Comparison of ENCODE assay signal across 8 mouse cellular contexts in the genomic region with DNA sequence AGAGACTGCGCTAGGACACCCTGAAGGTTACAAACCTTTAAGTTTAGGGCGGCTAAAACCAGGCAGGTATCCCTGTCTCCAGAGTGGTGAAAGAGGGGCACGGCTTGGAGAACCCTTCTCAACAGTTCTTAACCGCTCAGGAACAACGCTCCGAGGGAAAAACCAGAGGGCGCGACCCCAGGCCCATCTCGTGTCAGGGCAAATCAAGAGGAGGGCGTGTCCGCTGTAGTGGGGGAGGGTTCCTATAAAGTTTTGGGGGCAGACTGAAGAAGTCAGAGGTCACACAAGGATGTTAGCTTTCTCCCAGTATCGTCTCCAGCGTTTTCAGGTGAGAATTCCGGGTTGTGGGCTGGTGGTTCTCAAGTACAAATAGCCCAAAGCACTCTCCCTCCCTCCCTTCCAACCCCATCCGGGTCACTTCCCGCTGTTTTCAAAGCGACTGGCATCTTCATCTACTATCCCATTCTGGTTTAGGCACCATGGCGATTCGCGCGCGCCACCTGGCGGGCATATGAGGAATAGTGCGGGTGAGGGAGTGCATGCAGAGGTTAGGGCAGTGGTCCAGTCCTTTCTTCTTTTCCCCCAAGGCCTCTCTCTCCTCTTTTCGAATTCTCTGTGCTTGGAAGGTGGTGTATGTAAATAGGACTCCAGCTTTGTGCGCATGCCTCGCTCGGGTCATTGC. TPM values are rescaled to one million over a fixed set of nuclear protein-coding genes. Genes with fewer than 3 reads are reported as not detected.
DNase-seq lines count a peak whose midpoint lies in the region; ATAC-seq and TF ChIP-seq lines count a peak whose summit lies in the region.

A gene (minus strand): TSS at position 489 of the 682 bp plus-strand sequence.

- no peak within 1 kb of the TSS for H3K9ac ChIP-seq in CH12.LX (ENCODE audit: insufficient read depth, low read depth)
- peak within 1 kb of the TSS; percentile 14; the same call in 1 of the 2 replicates for H3K9ac ChIP-seq in forebrain, embryonic 11.5 days (ENCODE audit: low read length)
- H3K9ac ChIP-seq in heart, embryonic 16.5 days (ENCODE audit: low read length) = peak within 1 kb of the TSS; percentile 51
- no peak within 1 kb of the TSS for H3K9ac ChIP-seq in liver, embryonic 13.5 days
- H3K9ac ChIP-seq in stomach, embryonic 15.5 days = no peak within 1 kb of the TSS

- dilution Hi-C loops in CH12.LX (cut with MboI; ENCODE audit: extremely low pct_ligation_motif_present, extremely low pct_unique_long_range_greater_than_20kb, low sequenced_read_pairs) = no loop called here

- peak; percentile 78 for DNase-seq in CH12.LX (ENCODE audit: extremely low read depth)
- peak; percentile 54 for DNase-seq in c-Kit-positive CD71-positive TER-119-negative erythroid progenitor cells, embryonic 14.5 days (ENCODE audit: low read depth)
- DNase-seq in forebrain, embryonic 11.5 days (ENCODE audit: low spot score) = peak; percentile 88
- peak; percentile 79 to 83 for DNase-seq in kidney, postnatal 25 days
- DNase-seq in liver, embryonic 13.5 days = peak; percentile 54
- DNase-seq in neural tube, embryonic 10.5 days (ENCODE audit: extremely low spot score, low spot score) = peak; percentile 88

- in situ Hi-C loops in CH12.LX (cut with MboI; ENCODE audit: low pct_ligation_motif_present, low pct_unique_long_range_greater_than_20kb, low sequenced_read_pairs) = loop anchor here (10.0 kb wide), 1 partner anchor 261 kb away; no protein-coding TSS in a partner anchor

- no peak within 1 kb of the TSS for H3K27ac ChIP-seq in CH12.LX (ENCODE audit: insufficient read depth, low read depth)
- no peak within 1 kb of the TSS for H3K27ac ChIP-seq in forebrain, embryonic 11.5 days (ENCODE audit: low read depth, low read length)
- H3K27ac ChIP-seq in heart, embryonic 16.5 days (ENCODE audit: low read length) = no peak within 1 kb of the TSS
- no peak within 1 kb of the TSS for H3K27ac ChIP-seq in liver, embryonic 13.5 days
- no peak within 1 kb of the TSS for H3K27ac ChIP-seq in stomach, embryonic 15.5 days

- H3K27me3 ChIP-seq in CH12.LX (replicated peaks) = no peaks in the 10 kb centered on the region
- H3K27me3 ChIP-seq in forebrain, embryonic 11.5 days (ENCODE audit: control insufficient read depth, insufficient read depth, low read length) = no peaks in the 10 kb centered on the region
- no peaks in the 10 kb centered on the region for H3K27me3 ChIP-seq in heart, embryonic 16.5 days (ENCODE audit: control insufficient read depth, insufficient read depth, low read length)
- H3K27me3 ChIP-seq in liver, embryonic 13.5 days = no peaks in the 10 kb centered on the region
- H3K27me3 ChIP-seq in stomach, embryonic 15.5 days (replicated peaks) = no peaks in the 10 kb centered on the region

- peak within 1 kb of the TSS; percentile 45 for H3K4me2 ChIP-seq in CH12.LX (ENCODE audit: insufficient read depth, low read depth, poor library complexity, severe bottlenecking)
- H3K4me2 ChIP-seq in forebrain, embryonic 11.5 days (ENCODE audit: low read depth, low read length, severe bottlenecking) = peak within 1 kb of the TSS; percentile 43
- H3K4me2 ChIP-seq in heart, embryonic 16.5 days (ENCODE audit: low read depth, low read length) = peak within 1 kb of the TSS; percentile 68
- peak within 1 kb of the TSS; percentile 62 for H3K4me2 ChIP-seq in liver, embryonic 13.5 days
- peak within 1 kb of the TSS; percentile 56 for H3K4me2 ChIP-seq in stomach, embryonic 15.5 days

- no peaks in the 10 kb centered on the region for H3K36me3 ChIP-seq in CH12.LX (replicated peaks in 1 of 2; ENCODE audit: control insufficient read depth in 1 of 2, insufficient read depth in 1 of 2, low read length in 1 of 2)
- H3K36me3 ChIP-seq in forebrain, embryonic 11.5 days (ENCODE audit: control insufficient read depth, insufficient read depth, low read length) = no peaks in the 10 kb centered on the region
- no peaks in the 10 kb centered on the region for H3K36me3 ChIP-seq in heart, embryonic 16.5 days (ENCODE audit: control insufficient read depth, insufficient read depth)
- H3K36me3 ChIP-seq in liver, embryonic 13.5 days = no peaks in the 10 kb centered on the region
- H3K36me3 ChIP-seq in stomach, embryonic 15.5 days = no peaks in the 10 kb centered on the region

- 5% methylated on average over 28 of the region's 28 CpGs for WGBS in forebrain, embryonic 11.5 days
- WGBS in heart, embryonic 16.5 days = 4% methylated on average over 28 of the region's 28 CpGs
- 6% methylated on average over 28 of the region's 28 CpGs for WGBS in liver, embryonic 13.5 days (ENCODE audit: insufficient replicate concordance)
- WGBS in stomach, embryonic 15.5 days = 5% methylated on average over 28 of the region's 28 CpGs

- peaks cover 0 to 5% of the 10 kb centered on the region in 2 experiments; a peak in 2 of 4 replicates for H3K4me1 ChIP-seq in CH12.LX (ENCODE audit: control insufficient read depth in 1 of 2, insufficient read depth in 2 of 2)
- H3K4me1 ChIP-seq in forebrain, embryonic 11.5 days (replicated peaks; ENCODE audit: control insufficient read depth, insufficient read depth, low read length) = peaks cover 5% of the 10 kb centered on the region; the same call in 1 of the 2 replicates
- H3K4me1 ChIP-seq in heart, embryonic 16.5 days (ENCODE audit: control insufficient read depth, insufficient read depth, low read length) = peaks cover 4% of the 10 kb centered on the region
- H3K4me1 ChIP-seq in liver, embryonic 13.5 days (replicated peaks) = peaks cover 5% of the 10 kb centered on the region
- peaks cover 5% of the 10 kb centered on the region for H3K4me1 ChIP-seq in stomach, embryonic 15.5 days

- H3K9me3 ChIP-seq in CH12.LX (replicated peaks; ENCODE audit: low read length) = no peaks in the 10 kb centered on the region
- H3K9me3 ChIP-seq in forebrain, embryonic 11.5 days (ENCODE audit: control insufficient read depth, low read length) = no peaks in the 10 kb centered on the region
- no peaks in the 10 kb centered on the region for H3K9me3 ChIP-seq in heart, embryonic 16.5 days (replicated peaks; ENCODE audit: control insufficient read depth, low read length)
- H3K9me3 ChIP-seq in liver, embryonic 13.5 days (replicated peaks) = no peaks in the 10 kb centered on the region
- H3K9me3 ChIP-seq in stomach, embryonic 15.5 days = no peaks in the 10 kb centered on the region

- TF ChIP-seq EP300 in CH12.LX (IDR thresholded peaks at IDR 0.05; ENCODE audit: low read length) = no peak

- no peaks in the 10 kb centered on the region for H3K79me2 ChIP-seq in CH12.LX (replicated peaks; ENCODE audit: control insufficient read depth, extremely low read depth, insufficient read depth, poor library complexity, severe bottlenecking)

- TF ChIP-seq CTCF in CH12.LX (conservative IDR thresholded peaks at IDR 0.05 in 1 of 2, IDR thresholded peaks at IDR 0.05 in 1 of 2; ENCODE audit: low read depth in 2 of 2, low read length in 2 of 2) = peak; percentile 78 to 92

- ATAC-seq in forebrain, embryonic 11.5 days (replicated peaks; ENCODE audit: low FRiP score) = peak; percentile 91
- peak; percentile 37 for ATAC-seq in heart, embryonic 16.5 days (replicated peaks; ENCODE audit: extremely low read depth, insufficient read depth, low FRiP score)
- ATAC-seq in liver, embryonic 13.5 days (ENCODE audit: low read depth) = peak; percentile 58; the same call in 1 of the 2 replicates
- ATAC-seq in stomach, embryonic 15.5 days (ENCODE audit: insufficient read depth, low FRiP score, low read depth) = peak; percentile 79

- peak within 1 kb of the TSS in 2 of 3 experiments; percentile 4 to 35 for H3K4me3 ChIP-seq in CH12.LX (replicated peaks in 1 of 3; ENCODE audit: low read depth in 2 of 3, low read length in 2 of 3, poor library complexity in 1 of 3)
- H3K4me3 ChIP-seq in forebrain, embryonic 11.5 days (ENCODE audit: low read depth, low read length) = peak within 1 kb of the TSS; percentile 9; the same call in 1 of the 2 replicates
- H3K4me3 ChIP-seq in heart, embryonic 16.5 days (ENCODE audit: low read length) = peak within 1 kb of the TSS; percentile 36
- peak within 1 kb of the TSS; percentile 25; the same call in 1 of the 2 replicates for H3K4me3 ChIP-seq in liver, embryonic 13.5 days (replicated peaks)
- H3K4me3 ChIP-seq in stomach, embryonic 15.5 days (replicated peaks) = peak within 1 kb of the TSS; percentile 25

- TF ChIP-seq RAD21 in CH12.LX (IDR thresholded peaks at IDR 0.05; ENCODE audit: low read depth, low read length) = peak; percentile 94

- no peak for TF ChIP-seq POLR2A in CH12.LX (IDR thresholded peaks at IDR 0.05; ENCODE audit: low read depth, low read length)

TF ChIP-seq in CH12.LX, 34 proteins besides CTCF, POLR2A, EP300 and RAD21:
- TF ChIP-seq USF1 (IDR thresholded peaks at IDR 0.05; ENCODE audit: low read depth, low read length) = no peak
- no peak for TF ChIP-seq MAZ (IDR thresholded peaks at IDR 0.05; ENCODE audit: low read depth, low read length)
- peak; percentile 60; the same call in 1 of the 2 replicates for TF ChIP-seq RCOR1 (conservative IDR thresholded peaks at IDR 0.05; ENCODE audit: low read depth, low read length)
- peak; percentile 47; the same call in 1 of the 2 replicates for TF ChIP-seq NELFE (IDR thresholded peaks at IDR 0.05; ENCODE audit: low read depth, low read length)
- TF ChIP-seq SIN3A (IDR thresholded peaks at IDR 0.05; ENCODE audit: low read length) = peak; percentile 50; the same call in 1 of the 2 replicates
- TF ChIP-seq ZC3H11A (IDR thresholded peaks at IDR 0.05; ENCODE audit: low read depth, low read length) = peak; percentile 82; the same call in 1 of the 2 replicates
- TF ChIP-seq E2F4 (IDR thresholded peaks at IDR 0.05; ENCODE audit: insufficient replicate concordance, low read depth, low read length) = 0 out of 2 replicates have a peak, but pooled peaks have one; percentile 38
- TF ChIP-seq ELF1 (IDR thresholded peaks at IDR 0.05; ENCODE audit: low read depth, low read length) = peak; percentile 44; the same call in 1 of the 2 replicates
- no peak for TF ChIP-seq CHD1 (IDR thresholded peaks at IDR 0.05; ENCODE audit: low read depth, low read length)
- TF ChIP-seq TBP (conservative IDR thresholded peaks at IDR 0.05; ENCODE audit: low read depth, low read length) = no peak
- peak; percentile 95 for TF ChIP-seq SMC3 (IDR thresholded peaks at IDR 0.05; ENCODE audit: low read depth, low read length)

RNA-seq across cellular contexts. Expression of the gene that starts here (rescaled TPM):
- total RNA-seq in CH12.LX (2012; rRNA removed) = not detected in 2 replicates
- not detected in 2 replicates for total RNA-seq in CH12.LX (2014; rRNA removed)
- polyA plus RNA-seq in CH12.LX (2012; ENCODE audit: insufficient read length, low read depth) = not detected in 2 replicates
- not detected in 2 replicates for polyA plus RNA-seq in forebrain, embryonic 11.5 days (2014; fragmentation: Nextera tagmentation; extraction: Ambion mirVana)
- not detected in 2 replicates for polyA plus RNA-seq in heart, embryonic 16.5 days (2015; fragmentation: Nextera tagmentation; extraction: Ambion mirVana)
- polyA plus RNA-seq in liver, embryonic 13.5 days (2015; fragmentation: Nextera tagmentation; extraction: Ambion mirVana) = not detected in 2 replicates
- polyA plus RNA-seq in stomach, embryonic 15.5 days (2015; fragmentation: Nextera tagmentation; extraction: Ambion mirVana) = not detected in 2 replicates

Comparison
In these comparisons a context has a peak if more than half of its experiments do, and no peak if none do; other contexts are left out.
1. Peak in DNase-seq, H3K4me3 ChIP-seq and H3K4me2 ChIP-seq in CH12.LX; RNA of the gene not detected or under 1 TPM.
2. Peak in DNase-seq, ATAC-seq, H3K4me3 ChIP-seq, H3K9ac ChIP-seq and H3K4me2 ChIP-seq in forebrain, embryonic 11.5 days; RNA of the gene not detected or under 1 TPM.
3. Peak in ATAC-seq, H3K4me3 ChIP-seq, H3K9ac ChIP-seq and H3K4me2 ChIP-seq in heart, embryonic 16.5 days; RNA of the gene not detected or under 1 TPM.
4. Peak in DNase-seq, ATAC-seq, H3K4me3 ChIP-seq and H3K4me2 ChIP-seq in liver, embryonic 13.5 days; RNA of the gene not detected or under 1 TPM.
5. Peak in ATAC-seq, H3K4me3 ChIP-seq and H3K4me2 ChIP-seq in stomach, embryonic 15.5 days; RNA of the gene not detected or under 1 TPM.
6. ATAC-seq: peak in every context shown above with its lines; median percentile 91 in forebrain, embryonic 11.5 days; 79 in stomach, embryonic 15.5 days; 58 in liver, embryonic 13.5 days; 37 in heart, embryonic 16.5 days.